Mouse (Mus musculus): ENCODE data around the gene Zfp82.
A peak's percentile ranks its signal among the peaks of the same experiment; 100 is the strongest.
"Not testable (repeated sequence)": the region's sequence is repeated elsewhere in the genome, so short reads cannot be mapped to it uniquely, and the experiment has no call there.

Zfp82 gene

GRCm38 (mm10) chr7:30072146-30073028 is at the start of gene Zfp82:
Zfp82 (minus strand) TSS chr7:30072900.
- DNase-seq (ENCODE audit: low spot score in 2 of 2) = peak; percentile 59 to 74

GRCm38 (mm10) chr7:30122188-30122530 is 49.5 kb upstream of the Zfp82 start:
- no peak for DNase-seq (ENCODE audit: low spot score in 2 of 2)

- DNase-seq (ENCODE audit: low spot score in 2 of 2) = peak; percentile 66 to 83
Observed at GRCm38 (mm10) chr7:30121308-30122187, 48.8 kb upstream of the Zfp82 start, which contains the start of gene Zfp382. Zfp382 (plus strand) TSS chr7:30121942.

GRCm38 (mm10) chr7:30117935-30118334 is 45.2 kb upstream of the Zfp82 start:
- not testable (repeated sequence) for DNase-seq (ENCODE audit: low spot score in 2 of 2)

- no peak for DNase-seq (ENCODE audit: low spot score in 2 of 2)
Observed at GRCm38 (mm10) chr7:30116076-30116475, 43.4 kb upstream of the Zfp82 start.

- no peak for DNase-seq (ENCODE audit: low spot score in 2 of 2)
Observed at GRCm38 (mm10) chr7:30099297-30099696, 26.6 kb upstream of the Zfp82 start.

- no peak for DNase-seq (ENCODE audit: low spot score in 2 of 2)
Observed at GRCm38 (mm10) chr7:30095551-30096125, 22.9 kb upstream of the Zfp82 start.

GRCm38 (mm10) chr7:30094646-30095429 is 22.1 kb upstream of the Zfp82 start, which contains the start of gene Zfp260:
Zfp260 (plus strand) TSS chr7:30094777.
- DNase-seq (ENCODE audit: low spot score in 2 of 2) = peak; percentile 78 to 84

- no peak for DNase-seq (ENCODE audit: low spot score in 2 of 2)
Observed at GRCm38 (mm10) chr7:30093918-30094415, 21.3 kb upstream of the Zfp82 start.

GRCm38 (mm10) chr7:30092666-30093065 is 20.0 kb upstream of the Zfp82 start:
- no peak for DNase-seq (ENCODE audit: low spot score in 2 of 2)

GRCm38 (mm10) chr7:30090970-30091585 is 18.4 kb upstream of the Zfp82 start:
- DNase-seq (ENCODE audit: low spot score in 2 of 2) = peak in 1 of 2 experiments; percentile 20

GRCm38 (mm10) chr7:30090092-30090969 is 17.6 kb upstream of the Zfp82 start, which contains the start of the genes Gm26920 and Zfp566:
Gm26920 (minus strand) TSS chr7:30090410.
Zfp566 (minus strand) TSS chr7:30090527.
- peak; percentile 93 to 97 for DNase-seq (ENCODE audit: low spot score in 2 of 2)

- DNase-seq (ENCODE audit: low spot score in 2 of 2) = no peak
Observed at GRCm38 (mm10) chr7:30089405-30089804, 16.7 kb upstream of the Zfp82 start.

- no peak for DNase-seq (ENCODE audit: low spot score in 2 of 2)
Observed at GRCm38 (mm10) chr7:30086524-30086923, 13.8 kb upstream of the Zfp82 start.

GRCm38 (mm10) chr7:30064622-30065021 is 8.1 kb downstream of the Zfp82 start:
- DNase-seq (ENCODE audit: low spot score in 2 of 2) = no peak

- DNase-seq (ENCODE audit: low spot score in 2 of 2) = no peak
Observed at GRCm38 (mm10) chr7:30062478-30062877, 10.2 kb downstream of the Zfp82 start.

- no peak for DNase-seq (ENCODE audit: low spot score in 2 of 2)
Observed at GRCm38 (mm10) chr7:30060341-30060740, 12.4 kb downstream of the Zfp82 start.

- DNase-seq (ENCODE audit: low spot score in 2 of 2) = no peak
Observed at GRCm38 (mm10) chr7:30053591-30053990, 19.1 kb downstream of the Zfp82 start.

- peak; percentile 83 to 86 for DNase-seq (ENCODE audit: low spot score in 2 of 2)
Observed at GRCm38 (mm10) chr7:30050882-30051548, 21.7 kb downstream of the Zfp82 start, which contains the start of gene Zfp14. Zfp14 (minus strand) TSS chr7:30051380.

Data from urinary bladder, adult 18-20 months (tissue).